Mouse (Mus musculus): ENCODE data around the gene AU040320.

AU040320 gene

DNA sequence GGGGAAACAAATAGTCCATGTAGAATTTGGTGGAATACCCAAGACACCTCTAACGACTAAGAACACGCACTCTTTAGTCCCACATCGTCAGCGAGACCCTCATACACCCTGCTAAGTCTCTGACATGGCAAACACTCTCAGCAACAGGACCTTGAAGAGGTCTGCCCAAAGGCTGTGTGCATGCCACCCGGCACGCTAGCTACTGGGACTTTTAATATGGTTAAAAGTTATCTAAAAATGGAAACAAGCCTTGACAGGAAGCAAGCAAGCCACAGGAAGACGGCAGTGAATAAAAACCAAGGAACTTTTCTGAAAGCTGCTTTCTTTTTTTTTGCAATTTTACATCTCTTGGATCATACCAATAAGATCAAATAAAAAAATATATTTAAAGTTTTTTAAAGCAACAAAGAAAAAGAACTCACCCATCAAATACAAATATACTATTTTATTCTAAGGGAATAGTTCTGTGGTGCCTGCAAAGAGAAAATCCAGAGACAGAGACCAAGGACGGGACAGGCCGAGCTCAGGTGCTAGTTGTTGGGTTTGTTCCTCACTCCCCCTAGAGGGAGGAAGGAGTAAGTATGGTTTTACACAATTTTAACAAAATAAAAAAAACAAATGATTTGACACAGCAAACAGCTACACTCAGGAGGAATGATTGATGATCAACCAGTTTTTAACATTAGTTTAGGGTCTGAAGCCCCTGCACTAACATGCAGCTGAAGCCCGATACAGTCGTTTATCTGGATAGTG is 108.3 kb downstream of the AU040320 start:
- DNase-seq: no peak

DNA sequence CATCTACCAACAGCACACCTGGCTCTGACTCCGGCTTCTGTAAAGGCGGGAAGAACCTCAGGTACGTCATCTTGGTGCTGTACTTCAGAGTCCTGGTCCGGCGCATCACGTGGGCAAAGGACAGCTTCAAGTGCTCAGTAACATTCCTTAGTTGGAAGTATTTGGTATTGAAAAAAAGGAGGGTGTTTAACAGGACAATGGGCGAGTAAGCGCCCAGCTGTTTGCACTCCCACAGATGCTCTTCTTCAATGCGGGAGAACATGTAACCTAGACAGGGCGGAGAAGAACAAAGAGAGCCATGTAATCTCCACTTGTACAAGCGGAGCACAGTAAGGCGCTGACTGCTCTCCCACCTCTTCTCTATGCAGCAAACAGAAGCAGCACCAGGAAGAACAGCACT is 115.4 kb downstream of the AU040320 start:
- no peak for DNase-seq

DNA sequence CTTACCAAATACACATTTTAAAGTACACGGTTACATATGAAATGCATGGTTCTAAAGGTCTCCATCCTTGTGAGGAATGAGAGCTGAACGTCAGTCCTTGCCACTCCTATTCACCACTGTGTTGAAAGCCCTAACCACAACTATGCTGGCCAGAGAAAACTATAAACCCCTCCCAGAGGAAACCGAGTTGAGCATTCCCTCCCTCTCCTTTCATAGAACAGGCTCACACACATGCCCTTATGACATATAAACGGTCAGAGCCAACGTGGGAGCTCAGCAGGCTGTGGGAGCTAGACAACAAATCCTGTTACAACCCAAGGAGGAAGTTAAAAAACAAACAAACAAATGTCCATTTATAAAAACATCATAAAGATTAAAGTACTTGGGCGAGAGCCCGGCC is 119.4 kb downstream of the AU040320 start:
- DNase-seq: no peak

DNA sequence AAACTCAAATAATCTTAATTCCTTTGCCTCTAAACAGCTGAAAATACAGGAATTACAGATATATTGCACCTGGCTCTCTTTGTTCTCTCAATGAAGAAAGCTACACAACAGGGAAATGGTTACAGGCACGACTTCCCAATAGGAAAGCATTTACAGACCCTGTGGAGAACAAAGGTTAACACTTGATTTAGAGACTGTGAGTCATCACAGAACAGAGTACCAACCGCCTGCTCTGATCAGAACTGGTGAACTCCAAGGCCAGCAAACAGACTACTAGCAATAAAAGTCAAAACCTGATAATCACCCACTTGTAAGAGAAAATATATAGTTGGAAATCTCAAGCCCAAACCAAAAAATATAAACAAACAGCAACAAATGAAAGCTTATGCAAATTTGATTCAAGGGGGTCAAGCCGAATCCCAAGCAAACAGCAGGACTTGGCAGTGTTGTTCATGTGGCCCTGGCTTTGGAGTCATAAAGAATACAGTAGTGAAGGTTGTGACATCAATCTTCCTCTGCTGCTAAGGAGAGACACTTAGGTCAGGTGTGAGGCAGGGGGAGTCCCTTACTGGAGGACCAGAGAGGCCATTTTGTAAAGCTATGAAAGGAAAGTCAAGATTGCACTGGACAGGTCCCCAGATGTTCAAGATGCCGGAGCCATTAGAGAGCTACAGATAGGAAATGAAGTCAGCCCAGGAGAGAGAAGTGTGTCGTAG is 126.4 kb downstream of the AU040320 start:
- no peak for DNase-seq

DNA sequence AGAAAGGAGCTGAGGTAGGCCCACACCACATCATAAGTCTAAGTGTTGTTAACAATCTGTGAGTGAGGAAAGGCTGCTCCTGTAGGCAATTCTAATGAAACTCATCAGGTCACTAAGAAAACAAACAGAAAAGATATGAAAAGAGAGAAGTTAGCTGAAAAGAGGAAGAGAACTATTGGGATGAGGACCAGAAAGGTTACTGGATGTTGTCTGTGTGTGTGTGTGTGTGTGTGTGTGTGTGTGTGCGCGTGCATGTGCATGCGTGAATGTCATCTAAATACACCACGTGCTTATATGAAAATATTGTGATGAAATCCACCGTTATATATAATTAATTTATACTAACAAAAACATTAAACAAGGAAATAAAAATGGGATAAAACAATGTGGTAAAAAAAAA is 130.3 kb downstream of the AU040320 start:
- no peak for DNase-seq

DNA sequence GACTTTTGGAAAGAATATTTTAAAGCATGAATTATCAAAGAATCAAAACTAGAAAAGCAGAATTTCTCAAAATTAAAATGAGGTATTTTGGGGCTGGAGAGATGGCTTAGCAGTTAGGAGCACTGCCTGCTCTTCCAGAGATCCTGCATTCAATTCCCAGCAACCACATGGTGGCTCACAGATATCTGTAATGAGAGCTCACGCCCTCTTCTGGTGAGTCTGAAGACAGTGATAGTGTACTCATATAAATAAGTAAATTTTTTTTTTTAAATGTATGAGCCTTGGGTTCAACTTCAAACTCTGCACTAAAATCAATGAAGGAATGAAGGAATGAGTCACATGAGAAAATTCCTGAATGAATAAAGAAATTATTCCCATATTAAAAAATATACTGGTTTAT is 132.6 kb downstream of the AU040320 start:
- DNase-seq: no peak

DNA sequence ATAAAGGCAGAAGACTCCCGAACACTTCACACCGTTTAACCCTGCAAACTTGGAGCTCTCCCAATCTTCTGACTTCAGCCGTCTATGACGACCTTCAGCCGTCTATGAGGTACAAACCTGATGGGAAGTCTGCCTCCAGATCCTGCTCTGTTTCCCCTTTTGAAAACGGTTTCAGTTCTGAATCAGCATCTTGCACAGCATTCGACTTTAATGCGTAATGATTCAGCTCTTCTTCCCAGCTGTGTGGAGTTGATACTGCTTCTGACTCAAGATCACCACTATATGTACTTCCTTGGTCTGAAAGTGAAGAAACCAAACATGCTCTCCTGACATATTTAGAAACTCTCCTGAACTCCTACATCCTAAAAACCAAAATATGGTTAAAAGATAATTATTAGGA is 136.5 kb downstream of the AU040320 start:
- DNase-seq: no peak
